Mouse (Mus musculus) liver, embryonic 14.5 days (tissue): Measurements from ENCODE around the gene Fhit.

Experiments
- CTCF ChIP-seq: IDR thresholded peaks from 2 replicates; pipeline ENCODE4 v1.5.1; 2016; ENCODE audit warnings: antibody characterized with exemption, low read depth, control low read depth
- EP300 ChIP-seq: IDR thresholded peaks from 2 replicates; pipeline ENCODE4 v1.6.1; 2016; ENCODE audit warnings: antibody characterized with exemption, low read depth

GRCm38 (mm10) chr14:9623219-9624043 lies 1538.4 kb downstream of the Fhit start:
- TF ChIP-seq CTCF, result no peak
- no peak for TF ChIP-seq EP300
